Mouse (Mus musculus): ENCODE data around the gene Lin7b. TPM values are rescaled to one million over a fixed set of nuclear protein-coding genes. Genes with fewer than 3 reads are reported as not detected.
A peak's percentile ranks its signal among the peaks of the same experiment; 100 is the strongest.

The Lin7b gene
- polyA plus RNA-seq, 1 experiment, result not detected

DNA sequence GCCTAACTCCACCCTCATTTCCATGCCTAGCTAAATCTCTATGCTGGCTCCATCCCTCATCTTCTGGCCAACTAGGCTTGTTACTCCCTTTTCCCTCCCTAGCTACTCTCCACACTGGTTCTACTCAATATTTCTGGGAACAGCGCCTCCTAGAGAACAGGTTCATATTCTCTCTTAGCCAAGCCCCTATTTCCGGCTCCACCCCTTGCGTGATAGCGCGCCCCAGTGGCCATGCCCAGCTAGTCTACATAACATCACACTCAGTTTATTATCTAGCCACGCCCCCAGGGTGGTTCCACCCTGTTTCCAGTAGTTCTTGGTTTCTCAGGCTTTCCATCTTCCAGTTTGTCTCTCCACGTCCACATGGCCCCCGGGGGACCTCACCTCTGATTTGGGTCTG is 29.1 kb downstream of the Lin7b start:
- H3K4me1 ChIP-seq (ENCODE audit: control insufficient read depth), result peaks cover 53% of the 10 kb centered on the region
- H3K4me3 ChIP-seq (replicated peaks), result peak overlapping the region; percentile 65
- no peaks in the 10 kb centered on the region for H3K9me3 ChIP-seq (ENCODE audit: control insufficient read depth, low read length)
- peaks cover 54% of the 10 kb centered on the region for H3K27me3 ChIP-seq (ENCODE audit: control insufficient read depth)
- no peaks in the 10 kb centered on the region for H3K36me3 ChIP-seq (ENCODE audit: control insufficient read depth)
- TF ChIP-seq GATA1 (IDR thresholded peaks at IDR 0.05; ENCODE audit: low read length) (no peak), TAL1 (IDR thresholded peaks at IDR 0.05; ENCODE audit: low read length) (no peak)

DNA sequence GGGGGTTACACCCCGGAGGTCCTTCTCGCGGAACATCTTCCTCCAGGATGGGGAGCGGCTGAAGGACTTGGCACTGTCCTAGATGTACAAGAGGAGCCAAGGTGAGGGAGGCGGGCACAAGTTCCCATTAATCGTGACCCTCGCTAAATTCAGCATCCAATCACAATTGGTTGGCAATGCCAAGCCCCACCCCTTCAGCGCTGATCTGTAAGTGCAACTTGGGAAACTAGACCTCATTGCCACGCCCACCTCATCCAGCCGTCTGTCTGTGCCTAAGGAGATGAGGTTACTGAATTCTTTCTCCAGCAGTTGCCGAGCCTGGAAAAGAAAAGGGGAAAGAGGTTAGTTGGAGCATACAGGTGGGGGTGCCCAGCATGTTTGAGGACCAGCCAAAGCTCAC is 29.7 kb downstream of the Lin7b start:
- no peak for TF ChIP-seq TAL1 (IDR thresholded peaks at IDR 0.05; ENCODE audit: low read length)
- TF ChIP-seq GATA1 (IDR thresholded peaks at IDR 0.05; ENCODE audit: low read length), result no peak
- Histone ChIP-seq H3K9me3 (ENCODE audit: control insufficient read depth, low read length) (no peaks in the 10 kb centered on the region), H3K4me3 (replicated peaks) (peak overlapping the region; percentile 65), H3K4me1 (ENCODE audit: control insufficient read depth) (peaks cover 53% of the 10 kb centered on the region), H3K27me3 (ENCODE audit: control insufficient read depth) (peaks cover 57% of the 10 kb centered on the region), H3K36me3 (ENCODE audit: control insufficient read depth) (no peaks in the 10 kb centered on the region)

DNA sequence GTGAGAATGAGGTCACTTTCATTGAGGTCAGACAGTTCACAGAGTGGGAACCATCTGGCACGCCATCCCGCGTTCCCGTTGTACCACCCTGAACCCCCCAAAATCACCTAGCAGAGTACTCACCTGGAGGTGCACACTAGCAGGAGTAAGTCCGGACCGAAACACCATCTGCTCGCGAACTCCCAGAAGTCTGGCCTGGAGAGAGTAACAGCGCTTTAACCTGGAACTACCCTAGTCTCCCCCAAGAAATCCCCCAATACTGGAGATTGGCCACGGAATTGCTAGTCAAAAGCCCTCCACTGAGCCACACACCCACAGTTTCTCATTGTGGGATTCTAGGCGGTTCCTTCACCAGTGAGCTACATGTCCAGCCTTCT is 30.3 kb downstream of the Lin7b start:
- Histone ChIP-seq H3K36me3 (ENCODE audit: control insufficient read depth) (no peaks in the 10 kb centered on the region), H3K27me3 (ENCODE audit: control insufficient read depth) (peaks cover 63% of the 10 kb centered on the region), H3K9me3 (ENCODE audit: control insufficient read depth, low read length) (no peaks in the 10 kb centered on the region), H3K4me3 (replicated peaks) (peak overlapping the region; percentile 65), H3K4me1 (ENCODE audit: control insufficient read depth) (peaks cover 53% of the 10 kb centered on the region)
- no peak for TF ChIP-seq TAL1 (IDR thresholded peaks at IDR 0.05; ENCODE audit: low read length)
- TF ChIP-seq GATA1 (IDR thresholded peaks at IDR 0.05; ENCODE audit: low read length), result no peak

DNA sequence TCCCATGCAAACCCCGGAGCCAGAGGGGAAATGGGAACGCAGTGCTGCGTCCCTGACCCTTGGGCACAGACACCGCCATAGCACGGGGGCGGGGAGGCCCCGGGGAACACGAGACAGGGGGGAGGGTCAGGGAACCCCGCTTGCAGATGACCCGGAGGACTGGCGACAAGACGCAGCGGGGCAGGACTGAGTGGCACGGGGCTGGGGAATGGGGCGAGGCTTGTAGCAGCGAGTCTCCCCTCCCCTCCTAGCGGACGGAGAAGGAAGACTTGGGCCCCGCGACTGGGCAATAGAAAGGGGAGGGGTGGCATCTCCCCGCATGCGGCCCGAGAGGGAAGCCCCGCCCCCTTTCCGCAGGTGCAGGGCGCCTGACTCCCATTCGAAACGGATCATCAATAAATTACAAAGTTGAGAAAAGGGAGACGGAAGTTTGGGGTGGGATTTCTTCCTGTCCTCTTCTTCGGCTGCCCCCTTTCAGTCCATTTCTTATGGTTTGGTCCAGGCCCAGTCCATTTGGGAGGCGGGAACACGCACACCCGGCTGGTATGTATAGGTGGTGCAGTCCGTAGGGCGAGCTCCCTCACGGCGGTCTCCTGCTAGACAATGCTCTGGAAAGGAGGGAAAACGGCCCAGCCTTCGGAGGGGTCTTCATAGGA is 30.8 kb downstream of the Lin7b start:
- H3K4me1 ChIP-seq (ENCODE audit: control insufficient read depth), result peaks cover 53% of the 10 kb centered on the region
- peak overlapping the region; percentile 65 for H3K4me3 ChIP-seq (replicated peaks)
- peaks cover 67% of the 10 kb centered on the region for H3K27me3 ChIP-seq (ENCODE audit: control insufficient read depth)
- TF ChIP-seq GATA1 (IDR thresholded peaks at IDR 0.05; ENCODE audit: low read length) (no peak), TAL1 (IDR thresholded peaks at IDR 0.05; ENCODE audit: low read length) (no peak)
- no peaks in the 10 kb centered on the region for H3K9me3 ChIP-seq (ENCODE audit: control insufficient read depth, low read length)
- no peaks in the 10 kb centered on the region for H3K36me3 ChIP-seq (ENCODE audit: control insufficient read depth)

DNA sequence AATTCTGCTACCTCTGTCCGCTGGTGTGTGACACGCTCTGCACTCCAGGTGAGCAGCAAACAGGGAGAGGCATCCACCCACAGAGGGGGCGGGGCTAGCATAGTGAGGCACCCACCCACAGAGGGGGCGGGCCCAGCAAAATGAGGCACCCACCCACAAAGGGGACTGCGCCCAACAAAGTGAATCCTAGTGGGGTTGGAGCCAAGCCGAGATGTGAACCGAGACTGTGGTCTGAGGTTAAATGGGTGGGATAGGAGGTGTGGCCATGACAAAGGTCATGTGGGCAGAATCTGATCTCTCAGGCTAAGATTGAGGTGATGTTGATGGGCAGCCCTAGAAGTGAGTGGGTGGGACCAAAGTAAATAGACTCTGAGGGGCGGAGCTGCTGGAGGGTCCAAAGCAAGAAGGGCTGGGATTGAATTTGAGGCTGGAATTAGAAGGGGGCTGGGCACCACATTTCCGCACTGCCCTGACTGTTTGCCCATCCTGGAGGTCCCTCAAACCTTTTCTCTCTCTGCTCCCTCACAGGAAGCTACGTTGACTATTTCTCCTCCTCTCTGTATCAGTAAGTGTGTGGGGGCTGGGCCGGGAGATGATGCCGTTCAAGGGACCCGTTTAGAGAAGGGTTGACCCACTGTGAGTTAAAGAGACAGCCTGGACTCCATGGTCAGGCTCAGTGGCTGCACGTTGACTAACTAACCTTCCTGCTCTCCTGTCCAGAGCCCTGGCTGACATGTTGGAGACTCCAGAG is 32.0 kb downstream of the Lin7b start:
- Histone ChIP-seq H3K27me3 (ENCODE audit: control insufficient read depth) (peaks cover 75% of the 10 kb centered on the region), H3K9me3 (ENCODE audit: control insufficient read depth, low read length) (no peaks in the 10 kb centered on the region), H3K4me3 (replicated peaks) (no peak overlapping the region), H3K36me3 (ENCODE audit: control insufficient read depth) (no peaks in the 10 kb centered on the region), H3K4me1 (ENCODE audit: control insufficient read depth) (peaks cover 54% of the 10 kb centered on the region)
- TF ChIP-seq TAL1 (IDR thresholded peaks at IDR 0.05; ENCODE audit: low read length) (no peak), GATA1 (IDR thresholded peaks at IDR 0.05; ENCODE audit: low read length) (no peak)

DNA sequence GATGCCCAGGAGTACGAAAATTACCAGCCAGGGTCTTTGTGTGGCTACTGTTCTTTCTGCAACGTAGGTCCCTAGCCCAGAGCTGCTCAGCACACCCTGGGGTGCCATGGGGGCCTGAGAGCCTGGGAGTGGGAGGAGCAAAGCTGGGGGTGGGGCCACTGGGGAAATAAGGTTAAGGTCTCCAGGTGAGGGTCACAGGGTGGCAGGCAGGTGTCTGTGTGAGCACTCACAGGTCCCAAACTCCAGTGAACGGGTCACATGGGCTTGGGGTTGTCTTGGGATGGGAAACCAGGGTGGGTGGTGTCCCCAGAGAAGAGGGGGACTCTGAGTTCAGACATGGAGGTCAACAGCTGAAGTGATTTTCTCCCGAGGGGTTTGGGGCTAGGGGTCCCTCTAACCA is 32.9 kb downstream of the Lin7b start:
- peaks cover 59% of the 10 kb centered on the region for H3K4me1 ChIP-seq (ENCODE audit: control insufficient read depth)

DNA sequence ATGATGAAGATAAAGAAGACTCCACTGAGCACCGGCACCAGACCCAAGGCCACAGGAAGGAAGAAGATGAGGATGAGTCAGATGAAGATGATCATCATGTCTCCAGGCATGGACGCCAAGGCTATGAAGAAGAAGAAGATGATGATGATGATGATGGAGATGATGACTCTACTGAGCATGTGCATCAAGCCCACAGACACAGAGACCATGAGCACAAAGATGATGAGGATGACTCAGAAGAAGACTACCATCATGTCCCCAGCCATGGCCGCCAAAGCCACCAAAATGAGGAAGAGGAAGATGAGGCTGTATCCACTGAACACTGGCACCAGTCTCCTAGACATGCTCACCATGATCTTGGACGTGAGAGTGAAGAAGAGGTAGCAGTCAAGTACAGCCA is 34.1 kb downstream of the Lin7b start:
- Histone ChIP-seq H3K36me3 (ENCODE audit: control insufficient read depth) (no peaks in the 10 kb centered on the region), H3K27me3 (ENCODE audit: control insufficient read depth) (peaks cover 88% of the 10 kb centered on the region), H3K4me3 (replicated peaks) (no peak overlapping the region), H3K9me3 (ENCODE audit: control insufficient read depth, low read length) (no peaks in the 10 kb centered on the region; the same call in 1 of the 2 replicates), H3K4me1 (ENCODE audit: control insufficient read depth) (peaks cover 47% of the 10 kb centered on the region)
- TF ChIP-seq GATA1 (IDR thresholded peaks at IDR 0.05; ENCODE audit: low read length), result no peak
- TF ChIP-seq TAL1 (IDR thresholded peaks at IDR 0.05; ENCODE audit: low read length), result no peak

More for the DNA sequence above, 32.9 kb downstream of the Lin7b start:
- peaks cover 81% of the 10 kb centered on the region for H3K27me3 ChIP-seq (ENCODE audit: control insufficient read depth)
- no peaks in the 10 kb centered on the region for H3K9me3 ChIP-seq (ENCODE audit: control insufficient read depth, low read length)
- no peaks in the 10 kb centered on the region for H3K36me3 ChIP-seq (ENCODE audit: control insufficient read depth)
- no peak overlapping the region for H3K4me3 ChIP-seq (replicated peaks)
- TF ChIP-seq TAL1 (IDR thresholded peaks at IDR 0.05; ENCODE audit: low read length) (no peak), GATA1 (IDR thresholded peaks at IDR 0.05; ENCODE audit: low read length) (no peak)

DNA sequence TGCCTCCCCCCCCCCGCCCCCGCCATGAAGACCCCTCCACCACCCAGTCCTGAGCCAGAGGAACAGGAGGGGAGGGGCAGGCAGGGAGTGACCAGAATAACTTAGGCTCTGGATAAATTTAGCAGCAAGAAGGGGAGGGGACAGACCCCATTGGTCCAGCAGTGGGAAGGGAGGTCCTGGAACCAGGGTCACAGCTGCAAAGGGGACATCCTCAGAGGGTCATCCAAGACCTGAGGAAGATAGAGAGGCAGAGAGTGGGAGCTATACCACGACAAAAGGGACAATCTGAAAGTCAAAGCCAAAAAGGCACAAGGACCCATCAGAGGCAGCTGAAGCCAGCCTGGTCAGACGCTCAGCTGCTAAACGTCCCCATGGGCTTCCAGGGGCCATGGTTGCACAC is 35.3 kb downstream of the Lin7b start, which contains the start of gene Hrc:
Gene Hrc, plus strand, starts transcription at position 235 of the 400 bp plus-strand sequence.
- Histone ChIP-seq H3K4me1 (ENCODE audit: control insufficient read depth) (peaks cover 35% of the 10 kb centered on the region), H3K9me3 (ENCODE audit: control insufficient read depth, low read length) (no peaks in the 10 kb centered on the region; the same call in 1 of the 2 replicates), H3K36me3 (ENCODE audit: control insufficient read depth) (no peaks in the 10 kb centered on the region), H3K27me3 (ENCODE audit: control insufficient read depth) (peaks cover 80% of the 10 kb centered on the region), H3K4me3 (replicated peaks) (no peak within 1 kb of the TSS)
- no peak for TF ChIP-seq TAL1 (IDR thresholded peaks at IDR 0.05; ENCODE audit: low read length)
- no peak for TF ChIP-seq GATA1 (IDR thresholded peaks at IDR 0.05; ENCODE audit: low read length)

DNA sequence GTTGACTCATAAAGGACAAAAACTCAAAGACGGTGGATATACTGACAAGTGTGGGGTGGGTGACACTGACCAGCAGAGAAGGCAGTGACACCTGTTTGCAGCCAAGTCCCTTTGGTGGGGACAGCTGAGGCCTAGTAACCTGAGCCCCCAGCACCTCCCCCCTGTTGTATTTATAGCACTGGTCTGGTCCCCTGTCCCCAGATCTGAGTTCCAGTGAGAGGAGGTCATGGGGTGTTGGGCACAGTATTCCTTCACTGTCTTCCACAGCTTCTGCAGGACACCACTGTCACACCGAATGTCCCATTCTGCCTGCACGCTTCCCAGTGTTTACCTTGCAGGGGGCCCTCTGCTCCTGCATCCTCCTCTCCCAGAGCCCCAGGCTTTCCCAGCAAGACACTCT is 35.8 kb downstream of the Lin7b start:
- H3K4me1 ChIP-seq (ENCODE audit: control insufficient read depth), result peaks cover 30% of the 10 kb centered on the region
- no peaks in the 10 kb centered on the region for H3K36me3 ChIP-seq (ENCODE audit: control insufficient read depth)
- H3K9me3 ChIP-seq (ENCODE audit: control insufficient read depth, low read length), result no peaks in the 10 kb centered on the region; the same call in 1 of the 2 replicates
- TF ChIP-seq GATA1 (IDR thresholded peaks at IDR 0.05; ENCODE audit: low read length) (no peak), TAL1 (IDR thresholded peaks at IDR 0.05; ENCODE audit: low read length) (no peak)
- H3K27me3 ChIP-seq (ENCODE audit: control insufficient read depth), result peaks cover 75% of the 10 kb centered on the region
- no peak overlapping the region for H3K4me3 ChIP-seq (replicated peaks)
